Mouse (Mus musculus) megakaryocyte progenitor cell, adult 5-6 weeks (primary cell): ENCODE results near the gene Mpdz. TPM values are rescaled to one million over a fixed set of nuclear protein-coding genes. Genes with fewer than 3 reads are reported as not detected.

Experiments
- ATAC-seq: replicated peaks from 2 replicates; pipeline ENCODE4 v1.8.0; 2016; ENCODE audit warnings: mild to moderate bottlenecking, moderate TSS enrichment, inconsistent platforms; ENCODE audit not compliant: poor library complexity
- total RNA-seq, 2 experiments: library from RNA; stranded (forward) in 1 of 2; stranded (reverse) in 1 of 2; fragments of 157-497, 149-512 nt in 1 of 2; fragments of 200-1000 nt in 1 of 2; gene quantifications; 2 replicates each; pipeline versions ENCODE4 v1.2.3 to v1.2.4; 2015 to 2017

Gene Mpdz
- total RNA-seq, 2 experiments from 2014 or later, result 0.15 TPM; not detected in 1

DNA sequence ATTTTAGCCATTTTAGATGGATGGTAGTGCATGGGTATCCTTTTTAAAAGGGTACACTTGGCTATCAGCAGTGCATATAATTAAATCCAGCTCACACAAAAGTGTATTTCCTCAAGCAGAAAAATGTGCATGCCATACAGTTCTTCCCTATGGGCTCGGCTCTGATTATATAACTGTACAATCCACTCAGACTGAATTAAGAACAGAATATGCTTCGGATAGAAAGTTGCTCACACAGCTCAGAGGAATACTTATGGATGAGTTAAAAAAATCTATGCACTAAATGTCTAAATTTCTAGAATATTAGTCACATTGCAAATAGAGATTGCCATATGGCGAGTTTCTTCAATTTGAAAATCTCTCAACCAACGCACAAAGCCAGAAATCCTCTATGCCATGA lies 157.1 kb downstream of the Mpdz start:
- no peak for ATAC-seq

DNA sequence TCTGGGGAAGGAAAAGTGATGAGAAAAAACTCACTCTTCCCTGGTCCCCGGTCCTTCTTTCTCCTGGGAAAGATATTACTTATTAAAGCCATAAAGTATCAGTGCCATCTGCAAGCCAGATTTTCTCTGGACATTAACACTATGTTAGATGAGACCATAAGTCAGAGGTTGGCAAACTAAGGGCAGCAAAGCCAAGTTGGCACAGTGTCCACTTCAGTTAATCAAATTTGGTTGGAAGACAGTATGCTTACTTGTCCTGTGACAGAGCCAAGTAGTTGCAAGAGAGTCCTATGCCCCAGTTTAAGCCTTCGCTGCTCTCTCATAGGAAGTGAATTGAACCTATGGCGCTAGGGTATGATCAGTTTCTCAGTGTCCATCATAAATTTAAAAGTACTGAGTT lies 159.0 kb downstream of the Mpdz start:
- ATAC-seq, result no peak

DNA sequence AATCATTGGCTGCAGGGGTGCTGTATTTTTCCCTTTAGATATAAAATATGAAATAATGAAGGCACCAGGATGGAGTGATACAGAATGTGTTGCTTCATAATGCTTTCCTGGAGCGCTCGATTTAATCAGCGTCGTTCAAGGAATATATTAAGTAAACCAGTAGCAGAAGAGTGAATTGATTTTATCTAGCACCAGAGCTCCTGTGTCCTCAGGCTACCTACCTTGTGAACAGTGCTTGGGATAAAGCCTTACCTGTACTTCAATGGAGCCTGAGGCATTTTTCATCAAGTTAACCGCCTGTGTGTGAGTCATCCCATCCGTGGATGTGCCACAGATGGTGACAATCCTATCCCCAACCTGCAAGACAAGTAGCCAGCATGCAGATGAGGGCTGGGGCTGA lies 159.5 kb downstream of the Mpdz start:
- no peak for ATAC-seq

DNA sequence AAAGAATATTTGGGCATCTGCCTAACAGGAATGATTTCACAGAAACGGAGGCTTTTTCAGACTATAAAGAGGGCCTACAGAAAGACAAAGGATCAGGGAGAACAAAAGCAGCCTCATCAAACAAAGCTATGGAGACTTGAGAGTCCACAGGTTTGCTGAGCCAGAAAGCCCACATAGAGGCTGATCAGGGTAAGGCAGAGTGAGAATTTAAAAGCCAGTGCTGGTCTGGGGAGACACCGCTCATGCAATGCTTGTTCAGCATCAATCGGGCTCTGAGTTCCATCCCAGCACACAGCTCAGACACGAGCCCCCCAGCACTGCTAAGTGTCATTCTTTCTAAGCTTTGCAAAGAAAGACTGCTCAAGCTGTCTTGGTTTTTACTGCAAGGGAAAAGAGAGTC lies 162.5 kb downstream of the Mpdz start:
- ATAC-seq, result no peak

DNA sequence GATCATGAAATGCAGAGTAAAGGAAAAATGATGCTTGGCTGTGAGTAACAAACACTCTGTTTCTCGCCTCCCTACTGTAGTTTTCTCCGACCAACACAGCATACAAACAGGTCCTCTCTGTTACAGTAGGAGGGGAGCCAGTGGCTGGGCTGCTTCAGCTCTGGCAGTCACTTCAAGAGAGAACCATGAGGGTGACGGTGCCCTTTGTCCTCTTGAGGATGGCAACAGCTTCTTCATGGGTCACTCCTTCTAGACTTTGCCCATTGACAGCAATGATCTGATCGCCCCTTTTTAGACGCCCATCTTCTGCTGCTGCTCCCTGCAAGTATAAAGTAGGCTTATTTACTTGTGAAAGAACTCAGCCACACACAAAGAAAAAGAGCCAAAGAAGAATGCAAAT lies 163.2 kb downstream of the Mpdz start:
- ATAC-seq, result no peak

DNA sequence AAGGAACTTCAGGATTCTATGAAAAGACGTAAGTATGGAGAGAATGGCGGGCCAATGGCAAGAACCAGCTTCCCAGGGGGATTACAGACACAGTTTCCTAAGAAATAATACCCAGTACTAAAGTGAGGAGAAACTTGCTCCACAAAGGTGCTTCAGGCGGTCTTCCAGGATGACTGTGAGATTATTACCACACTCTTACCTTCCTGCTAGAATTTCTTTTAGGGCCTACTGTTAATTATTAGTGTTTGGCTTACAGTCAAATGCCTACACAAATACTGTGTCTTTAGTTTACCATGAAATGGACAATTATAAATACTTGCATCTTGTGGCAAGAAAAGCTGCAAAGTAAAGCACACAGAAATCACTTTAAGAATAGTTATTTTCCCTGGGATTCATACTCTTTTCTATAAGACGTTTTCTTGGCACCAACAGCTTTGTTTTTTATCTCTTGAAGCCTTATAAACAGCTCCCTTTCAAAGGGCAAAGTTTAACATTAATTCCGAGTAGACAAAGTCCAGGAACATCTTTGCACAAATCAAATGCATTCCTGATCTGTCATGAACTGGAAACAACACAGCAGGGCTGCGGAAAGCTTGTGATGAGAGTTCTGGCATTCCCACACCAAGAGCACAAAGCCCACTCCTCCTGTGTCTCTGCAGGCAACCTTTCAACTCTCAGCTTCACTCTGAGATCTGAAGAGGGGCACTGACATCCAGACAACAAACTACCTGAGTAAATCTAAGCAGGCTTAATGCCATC lies 166.5 kb downstream of the Mpdz start:
- ATAC-seq, result no peak

DNA sequence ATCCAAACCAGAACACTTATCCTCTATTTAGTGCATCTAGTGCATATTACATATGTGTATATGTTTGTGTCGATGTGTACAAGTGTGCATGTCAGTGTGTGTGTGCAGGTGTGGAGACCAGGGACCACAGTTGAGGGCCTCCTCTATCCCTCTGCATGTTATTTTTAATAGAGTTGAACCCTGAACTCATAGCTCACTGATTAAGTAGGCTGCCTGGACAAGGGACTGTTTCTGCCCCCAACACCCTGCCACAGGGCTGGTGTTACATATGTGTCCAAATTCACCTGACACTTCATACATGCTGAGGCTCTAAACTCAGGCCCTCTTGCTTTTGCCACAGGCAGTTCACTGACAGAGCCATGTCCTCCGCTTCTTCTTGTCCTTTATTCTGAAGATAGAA lies 169.5 kb downstream of the Mpdz start:
- ATAC-seq, result no peak

DNA sequence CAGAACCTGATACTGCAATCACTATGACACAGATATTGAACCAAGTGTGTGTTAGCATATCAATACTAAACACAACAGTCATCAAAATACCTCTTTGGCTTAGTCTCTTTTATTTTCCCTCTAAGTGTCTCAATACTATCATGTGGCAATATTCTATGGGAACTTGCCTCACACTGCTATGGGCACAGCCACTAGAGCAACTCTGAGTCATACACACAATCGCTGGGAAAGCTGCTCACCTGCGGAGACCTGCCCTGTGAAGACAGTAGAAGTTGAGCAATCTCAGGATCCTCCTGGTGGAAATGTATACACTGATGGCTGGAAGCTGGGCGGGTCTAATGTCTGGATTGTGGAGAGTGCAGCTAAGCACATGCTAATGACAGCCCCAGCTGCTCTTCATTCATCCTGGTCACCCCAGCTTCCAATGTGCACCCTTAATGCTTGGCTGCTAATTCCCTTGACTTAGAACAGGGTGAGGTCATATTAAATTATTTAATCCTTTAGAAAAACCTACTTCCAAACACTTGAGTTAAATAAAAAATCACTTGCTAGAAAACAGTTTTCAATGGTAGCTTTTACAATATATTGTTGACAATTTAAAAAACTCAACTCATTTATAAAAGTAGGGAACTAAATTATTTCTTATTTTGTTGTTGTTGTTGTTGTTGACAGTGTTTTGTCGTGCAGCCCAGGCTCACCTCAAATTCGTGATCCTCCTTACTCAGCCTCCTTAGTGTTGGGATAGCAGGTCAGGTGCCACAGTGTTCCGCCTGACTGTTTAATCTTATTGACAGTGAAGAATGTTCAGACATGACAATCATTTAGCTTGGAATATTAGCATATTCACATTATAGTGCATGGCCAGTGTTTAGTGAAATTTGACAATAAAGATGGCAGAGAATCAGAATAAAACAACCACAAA lies 189.5 kb downstream of the Mpdz start:
- no peak for ATAC-seq

DNA sequence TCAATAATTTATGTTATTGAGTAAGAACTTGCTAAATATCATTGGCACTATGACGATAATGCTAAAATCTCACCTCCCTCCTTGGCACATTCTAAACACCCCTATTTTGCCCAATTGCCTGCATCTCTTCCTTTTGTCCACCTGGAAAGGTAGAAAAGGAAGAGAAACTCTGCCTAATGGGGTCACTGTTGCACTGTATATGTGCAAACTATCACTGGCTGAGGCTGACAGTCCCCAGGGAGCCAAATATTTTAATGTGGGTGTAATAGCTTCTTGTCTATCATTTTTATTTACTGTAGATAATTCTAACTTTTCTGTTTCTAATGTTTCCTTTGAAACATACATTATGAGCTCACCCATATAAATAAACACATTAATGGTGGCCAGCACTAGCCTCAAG lies 190.3 kb downstream of the Mpdz start:
- no peak for ATAC-seq

DNA sequence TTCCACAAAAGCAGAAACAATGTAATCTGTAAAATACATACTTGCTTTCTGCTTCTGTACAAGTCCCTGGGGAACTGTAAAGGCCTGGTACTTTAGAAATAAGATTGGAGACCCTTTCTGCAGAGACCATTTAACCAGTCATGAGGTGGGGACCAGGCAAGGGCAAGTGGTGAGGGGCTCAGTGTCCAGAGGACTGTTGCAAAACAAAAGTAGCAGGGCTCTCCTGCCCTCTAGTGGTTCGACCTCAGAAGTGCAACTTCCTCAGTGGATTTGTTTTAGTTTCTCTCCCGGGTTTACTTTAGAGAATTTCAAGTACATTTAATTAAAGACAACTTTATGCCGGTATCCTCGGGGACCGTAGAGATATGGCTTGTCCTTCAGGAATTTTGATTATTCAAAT lies 190.7 kb downstream of the Mpdz start:
- peak; percentile 68 for ATAC-seq

DNA sequence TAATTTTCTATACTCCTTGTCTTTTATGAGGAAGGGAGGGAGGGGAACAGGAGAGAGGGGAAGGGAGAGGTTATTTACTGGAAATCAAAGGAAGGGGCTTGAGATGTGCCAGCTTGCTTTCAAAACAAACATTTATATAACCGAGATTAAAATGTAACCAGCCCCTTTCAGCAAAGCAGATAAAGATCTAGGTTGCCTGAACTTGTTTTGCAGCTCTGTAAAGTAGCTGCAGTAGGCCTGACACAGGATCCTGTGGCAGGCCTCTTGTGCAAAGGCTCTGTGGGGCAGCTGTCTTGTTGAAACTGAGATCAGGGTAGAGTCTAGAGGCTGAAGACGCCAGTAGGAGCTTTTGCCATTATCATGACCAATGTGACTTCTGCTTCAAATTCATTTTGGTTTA lies 193.4 kb downstream of the Mpdz start:
- no peak for ATAC-seq

DNA sequence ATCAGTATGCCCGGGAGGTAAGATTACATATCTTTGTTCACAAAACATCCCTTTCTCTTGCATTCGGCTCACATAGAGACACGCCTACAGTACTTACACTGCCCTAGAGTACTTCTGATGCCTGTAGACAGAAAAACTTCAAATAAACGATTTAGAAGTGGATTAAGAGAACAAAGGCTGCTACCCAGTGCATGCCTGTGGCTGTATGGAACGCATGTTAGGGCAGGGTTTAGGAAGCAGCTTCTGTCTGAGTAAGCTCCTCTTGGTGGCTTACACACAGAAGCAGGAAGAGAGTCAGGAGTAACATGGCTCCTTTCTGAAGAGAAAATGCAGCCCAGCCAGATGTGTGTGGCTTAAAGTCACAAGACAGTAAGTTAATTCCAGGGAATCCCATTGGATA lies 206.4 kb downstream of the Mpdz start:
- ATAC-seq, result no peak
